Mouse (Mus musculus) hindbrain, embryonic 13.5 days (tissue): ENCODE measurements around the gene Frmpd1. TPM values are rescaled to one million over a fixed set of nuclear protein-coding genes. Genes with fewer than 3 reads are reported as not detected.
A peak's percentile ranks its signal among the peaks of the same experiment; 100 is the strongest.

Source experiments
- ATAC-seq: fragments of 200-750 bp; cut with Nextera tagmentation; 2 replicates; pipeline ENCODE4 v1.8.0; 2017; ENCODE audit warnings: moderate TSS enrichment; ENCODE audit not compliant: low FRiP score
- H3K27ac ChIP-seq: fragments of 300-500 bp; sonication (generic); 2 replicates; pipeline ENCODE4 v1.5.1; 2015; ENCODE audit warnings: inconsistent platforms, mild to moderate bottlenecking, moderate library complexity
- H3K27me3 ChIP-seq: fragments of 300-500 bp; sonication (generic); 2 replicates; pipeline ENCODE4 v1.6.1; 2015; ENCODE audit warnings: mild to moderate bottlenecking, inconsistent platforms
- H3K36me3 ChIP-seq: fragments of 300-500 bp; sonication (generic); 2 replicates; pipeline ENCODE4 v1.6.1; 2015; ENCODE audit warnings: mild to moderate bottlenecking, inconsistent platforms
- H3K4me1 ChIP-seq: fragments of 300-500 bp; sonication (generic); replicated peaks from 2 replicates; pipeline ENCODE4 v1.6.1; 2015; ENCODE audit warnings: inconsistent platforms
- H3K4me2 ChIP-seq: fragments of 300-500 bp; sonication (generic); 2 replicates; pipeline ENCODE4 v1.6.1; 2015; ENCODE audit warnings: inconsistent platforms, mild to moderate bottlenecking, moderate library complexity
- H3K4me3 ChIP-seq: fragments of 300-500 bp; sonication (generic); 2 replicates; pipeline ENCODE4 v1.5.1; 2015; ENCODE audit warnings: mild to moderate bottlenecking, inconsistent platforms
- H3K9ac ChIP-seq: fragments of 300-500 bp; sonication (generic); 2 replicates; pipeline ENCODE4 v1.6.1; 2015; ENCODE audit warnings: mild to moderate bottlenecking, inconsistent platforms
- H3K9me3 ChIP-seq: fragments of 300-500 bp; sonication (generic); 2 replicates; pipeline ENCODE4 v1.6.1; 2016; ENCODE audit warnings: inconsistent platforms
- WGBS: fragments of 180-500 bp; shearing (Covaris S2); methylation state at CpG from one replicate; pipeline ENCODE4 v1.1.7; 2015; 5-methylcytosine and 5-hydroxymethylcytosine counted together
- polyA plus RNA-seq: library from polyadenylated mRNA; unstranded; fragments of >200 nt; fragmentation: Nextera tagmentation; extraction: Ambion mirVana; gene quantifications from 2 replicates; pipeline ENCODE4 v1.2.1, GENCODE M21; 2015

Frmpd1 gene
- polyA plus RNA-seq, 1 experiment from 2014 or later, result 1.2 TPM

GRCm38 (mm10) chr4:45286318-45286717 lies 101.6 kb downstream of the Frmpd1 start:
- Histone ChIP-seq H3K9ac (no peak overlapping the region), H3K27ac (no peak overlapping the region), H3K9me3 (no peaks in the 10 kb centered on the region), H3K4me3 (no peak overlapping the region), H3K4me2 (no peak overlapping the region), H3K4me1 (no peaks in the 10 kb centered on the region), H3K36me3 (no peaks in the 10 kb centered on the region), H3K27me3 (no peaks in the 10 kb centered on the region)
- WGBS, result 56% methylated on average over 3 of the region's 3 CpGs
- ATAC-seq, result no peak

GRCm38 (mm10) chr4:45287906-45288305 lies 103.2 kb downstream of the Frmpd1 start:
- H3K4me2 ChIP-seq, result no peak overlapping the region
- WGBS, result 78% methylated on average over 5 of the region's 5 CpGs

GRCm38 (mm10) chr4:45296662-45297564 lies 112.2 kb downstream of the Frmpd1 start, which contains the start of gene Trmt10b:
Trmt10b (plus strand) TSS chr4:45297127.
- WGBS, result 22% methylated on average over 27 of the region's 27 CpGs
- peak within 1 kb of the TSS; percentile 89 for H3K9ac ChIP-seq
- no peak within 1 kb of the TSS; the same call in 1 of the 2 replicates for H3K27ac ChIP-seq

More at GRCm38 (mm10) chr4:45287906-45288305, 103.2 kb downstream of the Frmpd1 start:
- no peak overlapping the region for H3K4me3 ChIP-seq
- no peaks in the 10 kb centered on the region for H3K27me3 ChIP-seq
- H3K4me1 ChIP-seq, result no peaks in the 10 kb centered on the region
- H3K36me3 ChIP-seq, result no peaks in the 10 kb centered on the region
- no peak overlapping the region for H3K27ac ChIP-seq
- no peak for ATAC-seq
- no peak overlapping the region for H3K9ac ChIP-seq
- H3K9me3 ChIP-seq, result no peaks in the 10 kb centered on the region

DNA sequence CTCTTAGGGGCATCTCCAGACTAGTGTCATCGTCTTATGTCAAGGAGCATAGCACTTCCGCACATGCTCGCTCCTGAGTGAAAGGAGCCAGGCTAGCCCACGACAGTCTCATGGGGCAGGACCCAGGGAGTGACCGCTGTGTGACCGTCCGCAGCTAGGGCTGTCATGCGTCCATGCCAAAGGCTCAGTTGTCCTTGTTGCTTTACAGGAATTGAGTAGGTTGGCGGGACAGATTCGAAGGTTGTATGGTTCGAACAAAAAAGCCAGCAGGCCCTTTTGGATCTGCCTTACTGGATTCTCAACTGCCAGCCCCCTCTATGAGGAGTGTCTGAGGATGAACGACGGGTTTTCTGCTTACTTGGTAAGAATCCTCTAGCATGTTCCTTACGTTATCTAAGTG lies 120.9 kb downstream of the Frmpd1 start:
- 98% methylated on average over 14 of the region's 14 CpGs for WGBS
- H3K9me3 ChIP-seq, result no peaks in the 10 kb centered on the region
- ATAC-seq, result no peak
- no peak overlapping the region for H3K4me2 ChIP-seq
- no peak overlapping the region for H3K9ac ChIP-seq
- H3K4me1 ChIP-seq, result no peaks in the 10 kb centered on the region
- no peaks in the 10 kb centered on the region for H3K27me3 ChIP-seq
- H3K36me3 ChIP-seq, result peaks cover 87% of the 10 kb centered on the region
- no peak overlapping the region for H3K4me3 ChIP-seq
- no peak overlapping the region for H3K27ac ChIP-seq

More at GRCm38 (mm10) chr4:45296662-45297564, 112.2 kb downstream of the Frmpd1 start, which contains the start of gene Trmt10b:
- Histone ChIP-seq H3K9me3 (no peaks in the 10 kb centered on the region), H3K4me2 (peak within 1 kb of the TSS; percentile 80), H3K27me3 (no peaks in the 10 kb centered on the region), H3K4me3 (peak within 1 kb of the TSS; percentile 84), H3K4me1 (peaks cover 10% of the 10 kb centered on the region), H3K36me3 (peaks cover 22% of the 10 kb centered on the region)
- peak; percentile 91 for ATAC-seq

DNA sequence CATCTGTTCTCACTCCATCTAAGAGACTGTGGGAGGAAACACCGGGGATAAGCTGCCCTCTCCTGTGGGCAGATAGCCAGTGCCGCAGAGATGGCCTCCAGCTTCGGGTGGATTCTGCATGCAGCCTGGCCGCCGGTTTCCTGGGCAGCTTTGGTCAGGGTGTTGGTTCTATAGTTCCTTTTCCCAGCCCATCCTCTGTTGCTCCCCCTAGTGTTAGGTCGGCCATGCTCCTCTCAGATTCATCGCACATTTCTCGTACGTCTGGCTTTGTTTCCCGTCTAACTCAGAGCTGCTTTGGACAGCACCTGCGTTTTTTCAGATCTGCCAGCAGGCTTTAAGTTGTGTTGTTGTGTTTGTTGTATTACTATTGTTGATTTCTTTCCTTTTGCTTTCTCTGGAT lies 123.4 kb downstream of the Frmpd1 start:
- H3K27me3 ChIP-seq, result no peaks in the 10 kb centered on the region
- no peaks in the 10 kb centered on the region for H3K4me1 ChIP-seq
- H3K27ac ChIP-seq, result no peak overlapping the region
- H3K9ac ChIP-seq, result no peak overlapping the region
- no peak overlapping the region for H3K4me3 ChIP-seq
- no peaks in the 10 kb centered on the region for H3K9me3 ChIP-seq
- peaks cover 83% of the 10 kb centered on the region for H3K36me3 ChIP-seq
- H3K4me2 ChIP-seq, result no peak overlapping the region
- 36% methylated on average over 11 of the region's 11 CpGs for whole genome bisulfite sequencing
- ATAC-seq, result no peak

- no peak overlapping the region for H3K9ac ChIP-seq
- no peaks in the 10 kb centered on the region for H3K27me3 ChIP-seq
- no peaks in the 10 kb centered on the region for H3K9me3 ChIP-seq
- H3K4me1 ChIP-seq, result no peaks in the 10 kb centered on the region
- no peak overlapping the region for H3K4me2 ChIP-seq
- ATAC-seq, result no peak
- WGBS, result 90% methylated on average over 6 of the region's 6 CpGs
- no peak overlapping the region for H3K27ac ChIP-seq
- H3K36me3 ChIP-seq, result peaks cover 80% of the 10 kb centered on the region
- H3K4me3 ChIP-seq, result no peak overlapping the region
Observed at GRCm38 (mm10) chr4:45308606-45309005, 123.9 kb downstream of the Frmpd1 start.

GRCm38 (mm10) chr4:45311056-45311455 lies 126.4 kb downstream of the Frmpd1 start:
- WGBS, result 100% methylated on average over 2 of the region's 2 CpGs
- Histone ChIP-seq H3K27ac (no peak overlapping the region), H3K4me1 (no peaks in the 10 kb centered on the region), H3K27me3 (no peaks in the 10 kb centered on the region), H3K4me2 (no peak overlapping the region), H3K4me3 (no peak overlapping the region), H3K36me3 (peaks cover 73% of the 10 kb centered on the region), H3K9me3 (no peaks in the 10 kb centered on the region), H3K9ac (no peak overlapping the region)
- ATAC-seq, result no peak

- H3K27me3 ChIP-seq, result peaks cover 32% of the 10 kb centered on the region
- H3K9me3 ChIP-seq, result no peaks in the 10 kb centered on the region
- H3K4me2 ChIP-seq, result peak overlapping the region; percentile 80
- peak overlapping the region; percentile 91 for H3K27ac ChIP-seq
- peak overlapping the region; percentile 87 for H3K4me3 ChIP-seq
- ATAC-seq, result peak; percentile 82
- peaks cover 28% of the 10 kb centered on the region for H3K36me3 ChIP-seq
- peaks cover 19% of the 10 kb centered on the region for H3K4me1 ChIP-seq
- WGBS, result under 1% methylated on average over 56 of the region's 56 CpGs
- H3K9ac ChIP-seq, result peak overlapping the region; percentile 89
Observed at GRCm38 (mm10) chr4:45320159-45320816, 135.6 kb downstream of the Frmpd1 start.

GRCm38 (mm10) chr4:45331139-45331538 lies 146.5 kb downstream of the Frmpd1 start:
- no peak overlapping the region for H3K9ac ChIP-seq
- no peaks in the 10 kb centered on the region for H3K9me3 ChIP-seq
- H3K4me1 ChIP-seq, result no peaks in the 10 kb centered on the region
- 87% methylated on average over 7 of the region's 7 CpGs for WGBS
- H3K36me3 ChIP-seq, result no peaks in the 10 kb centered on the region
- no peak overlapping the region for H3K4me2 ChIP-seq
- no peak overlapping the region for H3K4me3 ChIP-seq
- no peak for ATAC-seq
- H3K27ac ChIP-seq, result no peak overlapping the region
- peaks cover 14% of the 10 kb centered on the region for H3K27me3 ChIP-seq

DNA sequence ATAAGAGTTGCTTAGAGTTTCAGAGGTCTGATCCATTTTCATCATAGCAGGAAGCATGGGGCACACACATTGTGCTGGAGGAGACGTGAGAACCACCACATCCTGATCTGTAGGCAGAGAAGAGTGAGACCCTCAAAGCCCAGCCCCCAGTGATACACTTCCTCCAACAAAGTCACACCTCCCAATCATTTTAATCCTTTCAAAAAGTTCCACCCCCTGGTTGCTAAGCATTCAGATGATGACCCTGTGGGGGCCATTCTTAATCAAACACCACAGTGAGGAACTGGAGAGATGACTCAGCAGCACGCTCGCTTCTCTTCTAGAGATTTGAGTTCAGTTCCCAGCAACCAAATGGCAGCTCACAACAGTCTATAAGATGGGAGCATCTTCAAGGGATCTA lies 147.8 kb downstream of the Frmpd1 start:
- no peak for ATAC-seq
- no peaks in the 10 kb centered on the region for H3K9me3 ChIP-seq
- no peak overlapping the region for H3K27ac ChIP-seq
- H3K4me2 ChIP-seq, result no peak overlapping the region
- no peaks in the 10 kb centered on the region for H3K36me3 ChIP-seq
- H3K4me1 ChIP-seq, result no peaks in the 10 kb centered on the region
- 69% methylated on average over 3 of the region's 3 CpGs for WGBS
- H3K4me3 ChIP-seq, result no peak overlapping the region
- peaks cover 11% of the 10 kb centered on the region for H3K27me3 ChIP-seq
- H3K9ac ChIP-seq, result no peak overlapping the region
